Mouse (Mus musculus) liver, postnatal 0 days (tissue): ENCODE measurements around the gene Snx13.

ENCODE experiments used
- CTCF ChIP-seq: sonication (generic); IDR thresholded peaks from 2 replicates; pipeline ENCODE4 v1.5.1; 2016; ENCODE audit warnings: antibody characterized with exemption, low read depth
- EP300 ChIP-seq: IDR thresholded peaks from 2 replicates; pipeline ENCODE4 v1.6.1; 2016; ENCODE audit warnings: antibody characterized with exemption, low read depth, mild to moderate bottlenecking

- TF ChIP-seq CTCF (no peak), EP300 (no peak)
Observed at GRCm38 (mm10) chr12:35016481-35017250, 30.3 kb upstream of the Snx13 start.
